Mouse (Mus musculus): ENCODE results near the gene Zfp169.

DNA sequence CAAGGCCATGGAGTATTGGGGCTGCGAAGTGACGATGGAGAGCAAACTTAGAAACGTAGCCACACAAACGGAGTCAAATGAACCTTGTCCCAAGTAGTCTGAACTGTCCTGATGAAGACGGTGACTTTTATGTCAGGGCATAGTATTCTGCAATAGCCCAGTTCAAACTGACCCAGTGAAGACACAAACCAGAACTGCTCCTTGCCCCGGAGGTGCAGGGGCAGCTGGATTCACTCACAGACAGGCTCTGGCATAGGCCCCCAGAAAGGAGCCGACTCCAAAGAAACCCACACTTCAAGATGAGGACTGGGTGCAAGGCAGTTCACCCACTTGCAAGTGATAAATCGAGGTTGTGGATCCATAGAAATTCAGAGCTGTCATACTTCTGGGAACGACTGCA, 4.6 kb downstream of the Zfp169 start:
- TF ChIP-seq POLR2A (IDR thresholded peaks at IDR 0.05; ENCODE audit: extremely low read depth, insufficient read depth, low read length): no peak
- TF ChIP-seq CTCF (IDR thresholded peaks at IDR 0.05; ENCODE audit: low read depth, low read length): no peak
